In the genomic region with DNA sequence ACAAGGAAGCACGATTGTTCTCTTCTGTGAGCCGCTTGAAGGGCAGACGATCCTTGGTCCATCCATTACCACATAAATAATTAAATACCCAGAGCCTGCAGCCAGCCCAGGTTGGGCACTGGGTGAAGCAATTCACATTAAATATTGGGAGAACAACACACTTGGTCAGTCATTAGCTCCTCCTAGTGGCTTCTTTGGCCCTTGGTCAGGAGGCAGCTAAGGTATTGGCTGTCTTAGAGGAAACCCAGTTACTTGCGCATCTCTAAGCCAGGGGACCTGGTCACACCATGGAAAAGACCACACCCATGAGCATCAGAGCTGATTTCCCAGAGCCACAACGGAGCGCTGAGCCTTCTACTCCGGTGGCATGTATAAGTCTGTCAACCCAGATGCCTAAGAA, we compare ENCODE assay signal across 9 mouse cellular contexts.
A peak's percentile ranks its signal among the peaks of the same experiment; 100 is the strongest.
DNase-seq lines count a peak whose midpoint lies in the region; ATAC-seq and TF ChIP-seq lines count a peak whose summit lies in the region.
"Had no signal": no experiment of that assay in that cellular context is flagged by ENCODE, and none has a peak within 500 bp of the region (broad histone marks: within the 10 kb centered on the region; RNA-seq: fewer than 3 reads in every experiment).

No protein-coding gene starts in this region.

- ATAC-seq in megakaryocyte progenitor cell, adult 5-6 weeks (replicated peaks; ENCODE audit: poor library complexity) = 0 out of 2 replicates have a peak, but pooled peaks have one; percentile 17
- ATAC-seq in frontal cortex, adult (ENCODE audit: low TSS enrichment) = no peak

- DNase-seq in adrenal gland, adult 2 months = peak; percentile 14
- no peak for DNase-seq in adrenal gland, postnatal 4 days (ENCODE audit: low spot score in 2 of 2)
- peak; percentile 50 for DNase-seq in 3T3-L1 (ENCODE audit: low read depth, low spot score)
- DNase-seq in kidney, adult 18-20 months = peak; percentile 22
- no peak for DNase-seq in testis, postnatal 14 days (ENCODE audit: low spot score)

- H3K4me3 ChIP-seq in cortical plate, adult 2 months (ENCODE audit: insufficient read depth, low read length) = no peak overlapping the region
- H3K4me3 ChIP-seq: liver, embryonic 15.5 days had no signal

- peaks cover 4% of the 10 kb centered on the region; the same call in 1 of the 2 replicates for H3K4me1 ChIP-seq in cortical plate, adult 2 months (ENCODE audit: control insufficient read depth, insufficient read depth, low read length)

- 0 out of 2 replicates have a peak, but pooled peaks have one; percentile 23 for TF ChIP-seq CTCF in cortical plate, adult 2 months (IDR thresholded peaks at IDR 0.05; ENCODE audit: extremely low read depth, insufficient read depth, low read length)

- H3K27ac ChIP-seq in cortical plate, adult 2 months (ENCODE audit: insufficient read depth, low read length) = no peak overlapping the region
- H3K27ac ChIP-seq: liver, embryonic 15.5 days had no signal

- no peak for TF ChIP-seq POLR2A in cortical plate, adult 2 months (IDR thresholded peaks at IDR 0.05; ENCODE audit: extremely low read depth, insufficient read depth, low read length)

Comparison
In these comparisons a context has a peak if more than half of its experiments do, and no peak if none do; other contexts are left out.
1. DNase-seq: peak in adrenal gland, adult 2 months (single experiment), 3T3-L1 (single experiment) and kidney, adult 18-20 months (single experiment); none in adrenal gland, postnatal 4 days (0 of 2) and testis, postnatal 14 days (single experiment).